Mouse (Mus musculus) erythroblast, embryonic 14.5 days (primary cell): ENCODE data around the gene BC107364. TPM values are rescaled to one million over a fixed set of nuclear protein-coding genes. Genes with fewer than 3 reads are reported as not detected.
"Not testable (repeated sequence)": the region's sequence is repeated elsewhere in the genome, so short reads cannot be mapped to it uniquely, and the experiment has no call there.

Source experiments
- H3K27me3 ChIP-seq: 2 replicates; pipeline ENCODE4 v1.6.1; 2012; ENCODE audit warnings: inconsistent platforms; ENCODE audit not compliant: control insufficient read depth
- H3K36me3 ChIP-seq: 2 replicates; pipeline ENCODE4 v1.6.1; 2012; ENCODE audit warnings: mild to moderate bottlenecking, inconsistent platforms; ENCODE audit not compliant: control insufficient read depth
- H3K4me1 ChIP-seq: 2 replicates; pipeline ENCODE4 v1.6.1; 2012; ENCODE audit warnings: inconsistent platforms; ENCODE audit not compliant: control insufficient read depth
- H3K4me3 ChIP-seq: replicated peaks from 2 replicates; pipeline ENCODE3; 2012; ENCODE audit warnings: moderate library complexity, mild to moderate bottlenecking, inconsistent platforms
- H3K9me3 ChIP-seq: 2 replicates; pipeline ENCODE4 v1.6.1; 2012; ENCODE audit warnings: low read length, inconsistent platforms, mixed read lengths; ENCODE audit not compliant: control insufficient read depth
- GATA1 ChIP-seq: IDR thresholded peaks from 2 replicates; pipeline ENCODE4 v1.6.1; 2012; ENCODE audit warnings: low read length, inconsistent platforms, mixed read lengths
- TAL1 ChIP-seq: IDR thresholded peaks from 3 replicates; pipeline ENCODE4 v1.6.1; 2012; ENCODE audit warnings: low read length, inconsistent platforms, mixed read lengths
- polyA plus RNA-seq: library from polyadenylated mRNA; stranded (reverse); fragments of >175 nt; gene quantifications from 2 replicates; pipeline ENCODE4 v1.2.3, GENCODE M21; 2012

Gene BC107364
- polyA plus RNA-seq, 1 experiment = not detected

- H3K4me1 ChIP-seq = peaks cover 6% of the 10 kb centered on the region
- TF ChIP-seq TAL1 (no peak), GATA1 (no peak)
- H3K4me3 ChIP-seq = peak overlapping the region; percentile 26
- H3K27me3 ChIP-seq = peaks cover 72% of the 10 kb centered on the region
- H3K9me3 ChIP-seq = peaks cover 5% of the 10 kb centered on the region; the same call in 1 of the 2 replicates
- H3K36me3 ChIP-seq = no peaks in the 10 kb centered on the region
These were observed 23.0 kb upstream of the BC107364 start for GRCm38 (mm10) chr3:96474909-96475655.

GRCm38 (mm10) chr3:96473556-96473955 is 21.4 kb upstream of the BC107364 start:
- H3K4me1 ChIP-seq, H3K4me3 ChIP-seq, H3K36me3 ChIP-seq, H3K9me3 ChIP-seq: not testable (repeated sequence)
- peaks cover 77% of the 10 kb centered on the region for H3K27me3 ChIP-seq

GRCm38 (mm10) chr3:96472066-96472465 is 20.0 kb upstream of the BC107364 start:
- H3K27me3 ChIP-seq = peaks cover 75% of the 10 kb centered on the region
- no peak for TF ChIP-seq GATA1
- TF ChIP-seq TAL1 = no peak

GRCm38 (mm10) chr3:96469626-96470025 is 17.5 kb upstream of the BC107364 start:
- Histone ChIP-seq H3K36me3 (no peaks in the 10 kb centered on the region), H3K4me1 (no peaks in the 10 kb centered on the region), H3K27me3 (peaks cover 73% of the 10 kb centered on the region), H3K9me3 (no peaks in the 10 kb centered on the region; the same call in 1 of the 2 replicates), H3K4me3 (no peak overlapping the region)
- TF ChIP-seq TAL1 (no peak), GATA1 (0 out of 2 replicates have a peak, but pooled peaks have one; percentile 2)

More at GRCm38 (mm10) chr3:96472066-96472465, 20.0 kb upstream of the BC107364 start:
- Histone ChIP-seq H3K36me3 (no peaks in the 10 kb centered on the region), H3K4me3 (no peak overlapping the region), H3K9me3 (peaks cover 5% of the 10 kb centered on the region; the same call in 1 of the 2 replicates), H3K4me1 (peaks cover 5% of the 10 kb centered on the region)

GRCm38 (mm10) chr3:96468335-96468734 is 16.2 kb upstream of the BC107364 start:
- peaks cover 70% of the 10 kb centered on the region for H3K27me3 ChIP-seq
- H3K36me3 ChIP-seq, H3K4me3 ChIP-seq, H3K4me1 ChIP-seq, H3K9me3 ChIP-seq: not testable (repeated sequence)

GRCm38 (mm10) chr3:96467641-96468040 is 15.5 kb upstream of the BC107364 start:
- Histone ChIP-seq H3K4me3 (no peak overlapping the region), H3K27me3 (peaks cover 63% of the 10 kb centered on the region), H3K9me3 (no peaks in the 10 kb centered on the region), H3K4me1 (peaks cover 6% of the 10 kb centered on the region), H3K36me3 (no peaks in the 10 kb centered on the region)
- TF ChIP-seq GATA1 (no peak), TAL1 (no peak)

GRCm38 (mm10) chr3:96463891-96464290 is 11.8 kb upstream of the BC107364 start:
- H3K27me3 ChIP-seq = peaks cover 40% of the 10 kb centered on the region
- H3K36me3 ChIP-seq = no peaks in the 10 kb centered on the region
- H3K4me3 ChIP-seq = no peak overlapping the region
- H3K9me3 ChIP-seq = no peaks in the 10 kb centered on the region
- TF ChIP-seq TAL1 (no peak), GATA1 (no peak)
- peaks cover 6% of the 10 kb centered on the region for H3K4me1 ChIP-seq

- not testable (repeated sequence) for H3K4me1 ChIP-seq, H3K4me3 ChIP-seq, H3K36me3 ChIP-seq, H3K9me3 ChIP-seq
- H3K27me3 ChIP-seq = peaks cover 22% of the 10 kb centered on the region
These were observed 8.4 kb upstream of the BC107364 start for GRCm38 (mm10) chr3:96460568-96460870.

- H3K9me3 ChIP-seq, H3K4me1 ChIP-seq, H3K36me3 ChIP-seq, H3K4me3 ChIP-seq: not testable (repeated sequence)
- peaks cover 22% of the 10 kb centered on the region for H3K27me3 ChIP-seq
These were observed 7.9 kb upstream of the BC107364 start for GRCm38 (mm10) chr3:96459757-96460567.

GRCm38 (mm10) chr3:96458886-96459439 is 6.9 kb upstream of the BC107364 start:
- H3K36me3 ChIP-seq, H3K4me3 ChIP-seq, H3K4me1 ChIP-seq: not testable (repeated sequence)

GRCm38 (mm10) chr3:96458008-96458407 is 5.9 kb upstream of the BC107364 start:
- H3K36me3 ChIP-seq, H3K4me3 ChIP-seq, H3K9me3 ChIP-seq, H3K4me1 ChIP-seq: not testable (repeated sequence)
- peaks cover 13% of the 10 kb centered on the region for H3K27me3 ChIP-seq

More at GRCm38 (mm10) chr3:96458886-96459439, 6.9 kb upstream of the BC107364 start:
- peaks cover 17% of the 10 kb centered on the region for H3K27me3 ChIP-seq
- H3K9me3 ChIP-seq = not testable (repeated sequence)

- not testable (repeated sequence) for H3K36me3 ChIP-seq, H3K4me3 ChIP-seq, H3K4me1 ChIP-seq, H3K9me3 ChIP-seq
- peaks cover 16% of the 10 kb centered on the region for H3K27me3 ChIP-seq
These were observed 847 bp downstream of the BC107364 start for GRCm38 (mm10) chr3:96451181-96451737.

GRCm38 (mm10) chr3:96450586-96450896 is 1.6 kb downstream of the BC107364 start:
- peaks cover 21% of the 10 kb centered on the region for H3K27me3 ChIP-seq
- not testable (repeated sequence) for H3K36me3 ChIP-seq, H3K4me1 ChIP-seq, H3K9me3 ChIP-seq, H3K4me3 ChIP-seq
